Mouse (Mus musculus): Measurements from ENCODE around the gene Aox3. TPM values are rescaled to one million over a fixed set of nuclear protein-coding genes. Genes with fewer than 3 reads are reported as not detected.

Gene Aox3
- polyA plus RNA-seq, 1 experiment from 2014 or later: not detected

DNA sequence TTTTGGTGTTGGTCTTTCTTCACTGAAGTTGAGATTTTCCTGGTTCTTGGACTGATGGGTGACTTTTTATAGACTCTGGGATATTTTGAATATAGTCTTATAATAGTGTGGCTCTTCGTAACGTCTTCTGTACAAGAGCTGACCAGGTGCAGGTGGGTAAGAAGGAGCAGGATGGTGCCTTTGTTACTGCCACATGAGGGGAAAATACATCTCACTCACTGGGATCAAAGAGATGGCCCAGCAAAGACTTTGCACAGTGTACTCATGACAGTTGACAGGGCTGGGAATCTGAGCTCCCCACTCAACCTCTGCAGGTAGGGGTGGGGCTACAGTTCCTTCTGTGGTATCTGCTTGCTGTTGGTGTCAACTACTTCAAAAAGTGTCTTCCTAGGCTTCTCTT is 38.7 kb upstream of the Aox3 start:
- no peaks in the 10 kb centered on the region for H3K9me3 ChIP-seq (ENCODE audit: control insufficient read depth, low read length)
- no peaks in the 10 kb centered on the region for H3K4me1 ChIP-seq (ENCODE audit: control insufficient read depth, insufficient read depth, low read length)
- H3K36me3 ChIP-seq (ENCODE audit: control insufficient read depth, insufficient read depth, low read length): no peaks in the 10 kb centered on the region
- H3K27me3 ChIP-seq (ENCODE audit: control insufficient read depth, insufficient read depth, low read length): no peaks in the 10 kb centered on the region
- no peak for DNase-seq (ENCODE audit: low spot score)
- WGBS: 88% methylated on average over 2 of the region's 2 CpGs
- no peak overlapping the region for H3K4me3 ChIP-seq (ENCODE audit: low read depth, low read length)
- H3K27ac ChIP-seq (ENCODE audit: low read depth, low read length): no peak overlapping the region
- no peak overlapping the region for H3K4me2 ChIP-seq (ENCODE audit: low read depth)
- no peak overlapping the region for H3K9ac ChIP-seq (ENCODE audit: low read length)
- no peak for ATAC-seq (ENCODE audit: insufficient read depth, low FRiP score, low TSS enrichment)

DNA sequence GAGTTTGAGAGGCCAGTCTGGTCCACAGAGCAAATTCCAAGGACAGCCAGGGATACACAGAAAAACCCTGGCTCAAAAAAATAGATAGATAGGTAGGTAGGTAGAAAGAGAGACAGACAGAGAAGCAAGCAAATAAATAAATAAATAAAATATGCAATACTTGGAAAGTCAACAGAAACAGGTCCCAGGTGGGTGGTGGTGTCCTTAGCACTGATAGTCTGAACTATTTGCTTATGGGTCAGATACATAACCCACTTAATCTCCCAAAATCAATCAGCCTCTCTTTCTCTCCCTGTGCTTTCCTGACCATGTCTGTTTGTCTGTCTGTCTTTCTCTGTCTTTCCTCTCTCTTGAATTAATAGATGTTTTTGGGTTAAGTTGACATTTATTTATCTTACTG is 35.0 kb upstream of the Aox3 start:
- no peaks in the 10 kb centered on the region for H3K9me3 ChIP-seq (ENCODE audit: control insufficient read depth, low read length)
- no peaks in the 10 kb centered on the region for H3K27me3 ChIP-seq (ENCODE audit: control insufficient read depth, insufficient read depth, low read length)
- ATAC-seq (ENCODE audit: insufficient read depth, low FRiP score, low TSS enrichment) (no peak), DNase-seq (ENCODE audit: low spot score) (no peak)
- H3K9ac ChIP-seq (ENCODE audit: low read length): no peak overlapping the region
- H3K4me3 ChIP-seq (ENCODE audit: low read depth, low read length): no peak overlapping the region
- H3K27ac ChIP-seq (ENCODE audit: low read depth, low read length): no peak overlapping the region
- H3K4me2 ChIP-seq (ENCODE audit: low read depth): no peak overlapping the region
- no peaks in the 10 kb centered on the region for H3K4me1 ChIP-seq (ENCODE audit: control insufficient read depth, insufficient read depth, low read length)
- no peaks in the 10 kb centered on the region for H3K36me3 ChIP-seq (ENCODE audit: control insufficient read depth, insufficient read depth, low read length)

DNA sequence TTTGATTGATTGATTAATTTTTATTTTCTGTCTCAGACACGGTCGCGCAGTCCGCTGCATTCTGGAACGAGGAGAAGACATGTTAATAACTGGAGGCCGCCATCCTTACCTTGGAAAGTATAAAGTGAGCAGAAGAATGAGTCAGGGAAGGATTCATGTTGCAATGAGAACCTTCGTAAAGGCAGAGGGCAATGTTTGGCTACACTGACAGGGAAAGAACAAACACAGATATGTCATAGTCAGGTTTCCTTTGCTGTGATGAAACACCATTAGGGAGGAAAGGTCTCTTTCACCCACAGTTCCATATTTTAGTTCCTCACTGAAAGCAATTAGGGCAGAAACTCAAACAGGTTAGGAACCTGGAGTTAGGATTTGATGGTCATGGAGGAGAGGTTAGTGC is 34.5 kb upstream of the Aox3 start:
- H3K9ac ChIP-seq (ENCODE audit: low read length): no peak overlapping the region
- H3K4me2 ChIP-seq (ENCODE audit: low read depth): no peak overlapping the region
- H3K4me1 ChIP-seq (ENCODE audit: control insufficient read depth, insufficient read depth, low read length): no peaks in the 10 kb centered on the region
- H3K4me3 ChIP-seq (ENCODE audit: low read depth, low read length): no peak overlapping the region
- H3K27me3 ChIP-seq (ENCODE audit: control insufficient read depth, insufficient read depth, low read length): no peaks in the 10 kb centered on the region
- DNase-seq (ENCODE audit: low spot score) (no peak), ATAC-seq (ENCODE audit: insufficient read depth, low FRiP score, low TSS enrichment) (no peak)
- WGBS: 92% methylated on average over 7 of the region's 7 CpGs
- no peak overlapping the region for H3K27ac ChIP-seq (ENCODE audit: low read depth, low read length)
- H3K9me3 ChIP-seq (ENCODE audit: control insufficient read depth, low read length): no peaks in the 10 kb centered on the region
- H3K36me3 ChIP-seq (ENCODE audit: control insufficient read depth, insufficient read depth, low read length): no peaks in the 10 kb centered on the region

DNA sequence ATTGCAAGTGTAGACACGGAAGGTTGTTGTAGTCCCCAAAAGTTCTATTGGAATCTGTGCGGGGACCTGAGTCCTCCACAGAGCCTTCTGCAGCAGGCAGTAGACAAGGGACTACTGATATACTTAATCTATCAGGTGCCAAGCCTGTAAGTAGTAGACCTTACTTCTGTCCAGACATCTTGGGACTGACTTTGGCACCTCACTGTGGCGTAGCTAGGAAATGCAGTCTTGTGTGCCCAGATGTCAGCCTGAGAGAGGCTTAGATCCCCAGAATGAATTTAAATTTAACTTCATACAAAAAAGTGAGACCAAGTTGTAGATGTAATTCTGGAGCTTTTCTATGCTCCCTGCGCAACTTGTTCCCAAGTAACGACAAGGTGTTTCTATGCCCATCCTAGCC is 33.2 kb upstream of the Aox3 start:
- Histone ChIP-seq H3K4me1 (ENCODE audit: control insufficient read depth, insufficient read depth, low read length) (no peaks in the 10 kb centered on the region), H3K27me3 (ENCODE audit: control insufficient read depth, insufficient read depth, low read length) (no peaks in the 10 kb centered on the region), H3K4me3 (ENCODE audit: low read depth, low read length) (no peak overlapping the region), H3K9ac (ENCODE audit: low read length) (no peak overlapping the region), H3K36me3 (ENCODE audit: control insufficient read depth, insufficient read depth, low read length) (no peaks in the 10 kb centered on the region), H3K27ac (ENCODE audit: low read depth, low read length) (no peak overlapping the region), H3K9me3 (ENCODE audit: control insufficient read depth, low read length) (no peaks in the 10 kb centered on the region), H3K4me2 (ENCODE audit: low read depth) (no peak overlapping the region)
- 92% methylated on average over 5 of the region's 5 CpGs for WGBS
- no peak for DNase-seq (ENCODE audit: low spot score)
- no peak for ATAC-seq (ENCODE audit: insufficient read depth, low FRiP score, low TSS enrichment)

DNA sequence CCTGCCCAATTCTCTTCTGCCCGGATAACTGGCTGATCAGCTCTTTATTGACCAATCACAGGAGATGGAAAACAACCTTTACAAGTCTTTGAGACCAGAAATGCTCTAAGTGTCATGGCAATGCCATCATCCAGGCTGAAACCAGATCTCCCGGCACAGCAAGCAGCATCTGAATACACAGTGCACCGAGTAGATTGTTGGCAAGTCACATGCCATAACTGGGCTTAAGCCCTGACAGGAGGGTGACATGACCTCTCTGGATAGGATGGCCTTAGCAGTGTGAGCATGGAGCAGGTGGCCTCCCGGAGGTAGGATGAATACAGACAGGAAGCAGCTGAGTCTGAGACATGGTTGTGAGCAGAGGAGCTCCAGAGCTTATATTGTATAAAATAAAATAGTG is 32.5 kb upstream of the Aox3 start:
- H3K4me2 ChIP-seq (ENCODE audit: low read depth): no peak overlapping the region
- 90% methylated on average over 4 of the region's 4 CpGs for WGBS
- DNase-seq (ENCODE audit: low spot score): no peak
- no peak overlapping the region for H3K4me3 ChIP-seq (ENCODE audit: low read depth, low read length)
- no peak for ATAC-seq (ENCODE audit: insufficient read depth, low FRiP score, low TSS enrichment)
- H3K36me3 ChIP-seq (ENCODE audit: control insufficient read depth, insufficient read depth, low read length): no peaks in the 10 kb centered on the region
- H3K27ac ChIP-seq (ENCODE audit: low read depth, low read length): no peak overlapping the region
- H3K27me3 ChIP-seq (ENCODE audit: control insufficient read depth, insufficient read depth, low read length): no peaks in the 10 kb centered on the region
- H3K9me3 ChIP-seq (ENCODE audit: control insufficient read depth, low read length): no peaks in the 10 kb centered on the region
- no peak overlapping the region for H3K9ac ChIP-seq (ENCODE audit: low read length)
- no peaks in the 10 kb centered on the region for H3K4me1 ChIP-seq (ENCODE audit: control insufficient read depth, insufficient read depth, low read length)

DNA sequence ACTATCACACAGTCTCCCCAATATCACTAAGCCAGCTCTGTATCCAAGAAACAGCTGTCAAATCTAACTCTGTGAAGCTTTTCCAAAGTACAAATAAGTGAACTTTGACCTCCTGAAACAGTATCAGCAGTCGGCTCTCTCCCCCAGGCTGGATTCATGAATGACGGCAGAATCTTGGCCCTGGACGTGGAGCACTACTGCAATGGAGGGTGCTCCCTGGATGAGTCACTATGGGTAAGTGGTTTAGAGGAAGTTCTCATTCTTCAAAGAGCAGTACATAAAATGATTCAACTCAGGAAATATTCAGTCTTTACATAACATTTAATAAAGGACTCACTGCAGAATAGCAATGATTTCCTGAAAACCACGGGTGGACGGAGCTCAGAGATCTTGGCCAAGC is 31.6 kb upstream of the Aox3 start:
- no peak overlapping the region for H3K4me2 ChIP-seq (ENCODE audit: low read depth)
- ATAC-seq (ENCODE audit: insufficient read depth, low FRiP score, low TSS enrichment) (no peak), DNase-seq (ENCODE audit: low spot score) (no peak)
- 87% methylated on average over 5 of the region's 5 CpGs for WGBS
- H3K27me3 ChIP-seq (ENCODE audit: control insufficient read depth, insufficient read depth, low read length): no peaks in the 10 kb centered on the region
- H3K27ac ChIP-seq (ENCODE audit: low read depth, low read length): no peak overlapping the region
- H3K4me1 ChIP-seq (ENCODE audit: control insufficient read depth, insufficient read depth, low read length): no peaks in the 10 kb centered on the region
- no peaks in the 10 kb centered on the region for H3K36me3 ChIP-seq (ENCODE audit: control insufficient read depth, insufficient read depth, low read length)
- H3K9me3 ChIP-seq (ENCODE audit: control insufficient read depth, low read length): no peaks in the 10 kb centered on the region
- no peak overlapping the region for H3K4me3 ChIP-seq (ENCODE audit: low read depth, low read length)
- no peak overlapping the region for H3K9ac ChIP-seq (ENCODE audit: low read length)

DNA sequence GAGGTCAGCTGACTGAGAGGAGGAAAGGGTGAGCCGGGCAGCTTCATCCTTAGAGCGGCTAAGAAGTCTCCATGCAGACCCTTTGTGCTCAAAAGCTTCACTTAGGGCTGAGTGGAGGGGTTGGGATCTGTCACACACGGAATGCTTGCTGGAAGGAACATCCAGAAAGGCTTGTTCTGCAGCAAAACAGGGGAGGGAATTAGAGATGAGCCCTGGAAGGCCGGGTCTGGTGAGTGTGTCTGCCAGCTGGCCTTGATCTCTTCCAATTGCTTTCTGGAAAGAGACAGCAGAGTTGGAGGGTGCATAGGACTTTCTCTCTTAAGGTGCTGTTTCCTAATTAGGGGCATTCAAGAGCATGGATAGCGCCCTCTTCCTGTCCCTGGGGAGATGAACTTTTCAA is 23.6 kb upstream of the Aox3 start:
- Histone ChIP-seq H3K4me3 (ENCODE audit: low read depth, low read length) (no peak overlapping the region), H3K9ac (ENCODE audit: low read length) (no peak overlapping the region), H3K4me2 (ENCODE audit: low read depth) (no peak overlapping the region), H3K9me3 (ENCODE audit: control insufficient read depth, low read length) (no peaks in the 10 kb centered on the region; the same call in 1 of the 2 replicates), H3K36me3 (ENCODE audit: control insufficient read depth, insufficient read depth, low read length) (no peaks in the 10 kb centered on the region), H3K4me1 (ENCODE audit: control insufficient read depth, insufficient read depth, low read length) (no peaks in the 10 kb centered on the region), H3K27me3 (ENCODE audit: control insufficient read depth, insufficient read depth, low read length) (no peaks in the 10 kb centered on the region), H3K27ac (ENCODE audit: low read depth, low read length) (no peak overlapping the region)
- WGBS: 69% methylated on average over 5 of the region's 5 CpGs
- no peak for DNase-seq (ENCODE audit: low spot score)
- no peak for ATAC-seq (ENCODE audit: insufficient read depth, low FRiP score, low TSS enrichment)

DNA sequence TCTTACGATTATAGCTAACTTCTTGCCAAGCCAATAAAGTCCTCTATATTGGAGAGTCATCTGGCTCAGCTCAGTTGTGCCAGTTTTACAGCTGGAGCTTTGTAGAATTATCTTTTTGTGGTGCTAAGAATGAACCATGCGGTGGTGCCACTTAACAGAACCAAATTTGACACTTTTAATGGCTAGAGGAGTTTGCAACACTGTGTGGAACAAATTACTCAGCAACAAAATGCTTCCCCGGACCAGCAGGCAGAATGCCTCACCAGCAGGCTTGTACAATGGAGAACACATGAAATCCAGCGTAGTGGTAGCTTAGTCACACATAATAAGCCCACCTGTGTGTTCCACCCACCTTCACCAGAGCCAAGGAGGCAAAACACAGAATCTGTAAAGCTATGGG is 22.7 kb upstream of the Aox3 start:
- no peak overlapping the region for H3K9ac ChIP-seq (ENCODE audit: low read length)
- ATAC-seq (ENCODE audit: insufficient read depth, low FRiP score, low TSS enrichment): no peak
- H3K4me1 ChIP-seq (ENCODE audit: control insufficient read depth, insufficient read depth, low read length): no peaks in the 10 kb centered on the region
- H3K36me3 ChIP-seq (ENCODE audit: control insufficient read depth, insufficient read depth, low read length): no peaks in the 10 kb centered on the region
- H3K4me2 ChIP-seq (ENCODE audit: low read depth): no peak overlapping the region
- H3K27me3 ChIP-seq (ENCODE audit: control insufficient read depth, insufficient read depth, low read length): no peaks in the 10 kb centered on the region
- no peak overlapping the region for H3K4me3 ChIP-seq (ENCODE audit: low read depth, low read length)
- WGBS: 75% methylated on average over 4 of the region's 4 CpGs
- no peak overlapping the region for H3K27ac ChIP-seq (ENCODE audit: low read depth, low read length)
- H3K9me3 ChIP-seq (ENCODE audit: control insufficient read depth, low read length): no peaks in the 10 kb centered on the region; the same call in 1 of the 2 replicates
- no peak for DNase-seq (ENCODE audit: low spot score)

DNA sequence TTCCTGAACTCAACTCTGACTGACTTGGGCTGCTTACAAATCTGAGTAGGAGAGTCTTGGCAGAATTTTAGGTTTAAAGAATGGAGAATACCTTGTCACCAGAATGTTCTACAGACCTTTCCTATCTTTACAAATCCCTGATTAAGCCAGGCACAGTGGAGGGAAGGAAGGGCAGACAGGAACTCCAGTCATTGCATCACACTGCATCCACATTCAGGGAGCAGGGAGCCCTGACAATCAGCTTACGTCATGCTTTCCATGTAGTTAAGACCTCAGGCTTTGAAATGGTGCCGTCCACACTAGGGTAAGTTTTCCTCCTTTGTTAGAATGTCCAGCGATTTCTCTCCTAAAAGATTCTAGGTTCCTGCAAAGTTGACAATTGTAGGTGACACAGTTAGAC is 21.7 kb upstream of the Aox3 start:
- DNase-seq (ENCODE audit: low spot score) (no peak), ATAC-seq (ENCODE audit: insufficient read depth, low FRiP score, low TSS enrichment) (no peak)
- H3K27me3 ChIP-seq (ENCODE audit: control insufficient read depth, insufficient read depth, low read length): no peaks in the 10 kb centered on the region
- no peaks in the 10 kb centered on the region for H3K4me1 ChIP-seq (ENCODE audit: control insufficient read depth, insufficient read depth, low read length)
- H3K9me3 ChIP-seq (ENCODE audit: control insufficient read depth, low read length): no peaks in the 10 kb centered on the region; the same call in 1 of the 2 replicates
- H3K4me2 ChIP-seq (ENCODE audit: low read depth): no peak overlapping the region
- no peak overlapping the region for H3K9ac ChIP-seq (ENCODE audit: low read length)
- H3K4me3 ChIP-seq (ENCODE audit: low read depth, low read length): no peak overlapping the region
- WGBS: 87% methylated on average over 3 of the region's 3 CpGs
- H3K36me3 ChIP-seq (ENCODE audit: control insufficient read depth, insufficient read depth, low read length): no peaks in the 10 kb centered on the region
- H3K27ac ChIP-seq (ENCODE audit: low read depth, low read length): no peak overlapping the region
